Mouse (Mus musculus) limb, embryonic 14.5 days (tissue): ENCODE results near the gene Mchr1. TPM values are rescaled to one million over a fixed set of nuclear protein-coding genes. Genes with fewer than 3 reads are reported as not detected.
A peak's percentile ranks its signal among the peaks of the same experiment; 100 is the strongest.

Experiments used
- ATAC-seq: fragments of 200-750 bp; cut with Nextera tagmentation; 2 replicates; pipeline ENCODE4 v1.8.0; 2017; ENCODE audit warnings: low read depth, moderate number of reproducible peaks, moderate TSS enrichment; ENCODE audit not compliant: low FRiP score
- DNase-seq: peaks from one replicate; pipeline ENCODE4 v3.0.0-alpha.2; 2015; ENCODE audit warnings: low spot score
- H3K27ac ChIP-seq: fragments of 300-500 bp; sonication (generic); replicated peaks from 2 replicates; pipeline ENCODE4 v1.5.1; 2014; ENCODE audit warnings: low read depth, mild to moderate bottlenecking, low read length, moderate library complexity, mixed read lengths
- H3K27me3 ChIP-seq: fragments of 300-500 bp; sonication (generic); 2 replicates; pipeline ENCODE4 v1.6.1; 2014; ENCODE audit warnings: low read length, mixed read lengths; ENCODE audit not compliant: control insufficient read depth, insufficient read depth
- H3K36me3 ChIP-seq: fragments of 300-500 bp; sonication (generic); 2 replicates; pipeline ENCODE4 v1.6.1; 2014; ENCODE audit warnings: mild to moderate bottlenecking, low read length, moderate library complexity, mixed read lengths; ENCODE audit not compliant: control insufficient read depth, insufficient read depth
- H3K4me1 ChIP-seq: fragments of 300-500 bp; sonication (generic); 2 replicates; pipeline ENCODE4 v1.6.1; 2014; ENCODE audit warnings: antibody characterized with exemption, low read length, mixed read lengths; ENCODE audit not compliant: control insufficient read depth, insufficient read depth
- H3K4me2 ChIP-seq: fragments of 300-500 bp; sonication (generic); replicated peaks from 2 replicates; pipeline ENCODE4 v1.6.1; 2014; ENCODE audit warnings: low read depth, mild to moderate bottlenecking, low read length, moderate library complexity; ENCODE audit not compliant: severe bottlenecking
- H3K4me3 ChIP-seq: fragments of 300-500 bp; sonication (generic); replicated peaks from 2 replicates; pipeline ENCODE4 v1.5.1; 2014; ENCODE audit warnings: low read length
- H3K9ac ChIP-seq: fragments of 300-500 bp; sonication (generic); 2 replicates; pipeline ENCODE4 v1.6.1; 2014; ENCODE audit warnings: mild to moderate bottlenecking, low read depth, low read length, moderate library complexity; ENCODE audit not compliant: severe bottlenecking
- H3K9me3 ChIP-seq: fragments of 300-500 bp; sonication (generic); 2 replicates; pipeline ENCODE4 v1.6.1; 2016; ENCODE audit warnings: low read length; ENCODE audit not compliant: control insufficient read depth
- POLR2A ChIP-seq: fragments of 200-500 bp; IDR thresholded peaks from 2 replicates; pipeline ENCODE4 v1.8.0; 2012; ENCODE audit warnings: inconsistent platforms, mild to moderate bottlenecking, moderate library complexity, borderline replicate concordance; ENCODE audit not compliant: insufficient read depth, insufficient read length; ENCODE audit errors: extremely low read depth
- WGBS: fragments of 180-500 bp; shearing (Covaris S2); extraction: QIAGEN DNeasy Blood & Tissue Kit; methylation state at CpG from one replicate; pipeline ENCODE4 v1.1.7; 2014; 5-methylcytosine and 5-hydroxymethylcytosine counted together
- polyA plus RNA-seq, 2 experiments: library from polyadenylated mRNA; depleted of rRNA in 1 of 2; stranded (reverse) in 1 of 2; unstranded in 1 of 2; fragments of >200 nt; fragmentation: Nextera tagmentation in 1 of 2; extraction: Ambion mirVana in 1 of 2; gene quantifications; 2 replicates each; pipeline versions ENCODE4 v1.2.1 to v1.2.3; 2012 to 2014

Mchr1 gene
- polyA plus RNA-seq (2012; rRNA removed) (1.6 and 1.7 TPM in 2 replicates), polyA plus RNA-seq (2014; fragmentation: Nextera tagmentation; extraction: Ambion mirVana) (0.93 and 1.2 TPM in 2 replicates)

DNA sequence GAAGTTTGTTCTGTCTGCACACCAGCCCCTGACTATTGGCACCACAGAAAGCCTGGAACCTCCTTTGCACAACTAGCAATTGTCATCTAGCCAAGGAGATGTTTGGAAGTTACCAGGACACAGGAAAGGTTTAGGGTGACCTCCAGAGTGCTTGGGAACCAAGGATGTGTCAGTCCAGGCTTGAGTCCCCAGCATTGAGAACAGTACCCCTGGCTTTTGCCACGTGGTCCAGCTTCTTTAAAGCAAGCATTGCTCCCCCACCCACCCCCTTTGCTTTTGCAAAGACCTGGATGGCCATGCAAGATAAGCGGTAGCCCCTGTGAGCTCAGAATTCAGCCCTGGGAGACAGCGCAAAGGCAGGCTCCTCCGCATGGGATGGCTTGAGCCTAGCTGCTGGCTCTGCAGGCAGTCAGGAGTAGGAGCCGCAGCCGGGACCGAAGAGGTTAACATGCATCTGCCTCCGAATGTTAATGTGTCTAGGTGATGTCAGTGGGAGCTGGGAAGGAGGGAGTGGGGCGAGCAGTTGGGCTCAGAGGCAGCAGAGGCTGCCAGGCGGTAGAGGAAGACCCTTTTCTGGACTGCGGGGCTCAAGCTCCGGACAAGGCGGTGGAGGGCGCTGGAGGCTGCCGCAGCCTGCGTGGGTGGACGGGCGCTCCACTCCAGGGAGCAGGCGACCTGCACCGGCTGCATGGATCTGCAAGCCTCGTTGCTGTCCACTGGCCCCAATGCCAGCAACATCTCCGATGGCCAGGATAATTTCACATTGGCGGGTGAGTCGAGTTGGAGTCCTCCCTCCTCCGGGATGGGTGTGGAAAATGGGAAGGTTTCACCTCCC, at the start of gene Mchr1:
Gene Mchr1 (plus strand): TSS at position 414 of the 835 bp plus-strand sequence.
- no peak within 1 kb of the TSS for H3K27ac ChIP-seq
- no peaks in the 10 kb centered on the region for H3K9me3 ChIP-seq
- no peak for TF ChIP-seq POLR2A
- peaks cover 5% of the 10 kb centered on the region; the same call in 1 of the 2 replicates for H3K4me1 ChIP-seq
- 1% methylated on average over 23 of the region's 25 CpGs for WGBS
- peak within 1 kb of the TSS; percentile 54 for H3K9ac ChIP-seq
- ATAC-seq (peak; percentile 78), DNase-seq (peak; percentile 62)
- peak within 1 kb of the TSS; percentile 41 for H3K4me3 ChIP-seq
- H3K36me3 ChIP-seq = no peaks in the 10 kb centered on the region
- H3K27me3 ChIP-seq = no peaks in the 10 kb centered on the region
- peak within 1 kb of the TSS; percentile 80 for H3K4me2 ChIP-seq

DNA sequence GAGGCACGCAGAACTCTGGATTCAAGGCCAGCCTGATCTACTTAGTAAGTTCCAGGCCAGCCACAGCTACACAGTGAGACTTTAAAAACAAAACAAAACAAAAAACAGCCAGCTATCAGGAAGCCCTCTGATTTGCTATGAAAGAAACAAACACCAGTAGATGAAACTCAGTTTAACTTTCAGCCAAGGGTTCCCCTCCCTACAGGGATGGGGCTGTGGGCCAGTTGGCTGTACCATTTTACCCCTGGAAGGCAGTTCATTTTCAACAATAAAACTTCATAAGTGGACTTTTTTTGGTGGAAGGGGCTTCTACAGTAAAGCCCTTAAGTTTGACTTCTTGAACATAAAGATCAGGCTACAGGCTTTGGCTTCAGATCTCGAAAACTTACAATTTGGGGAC, 46.2 kb upstream of the Mchr1 start:
- ATAC-seq (no peak), DNase-seq (no peak)
- peak overlapping the region; percentile 80 for H3K4me2 ChIP-seq
- no peak overlapping the region for H3K27ac ChIP-seq
- H3K9ac ChIP-seq = no peak overlapping the region
- peaks cover 19% of the 10 kb centered on the region for H3K4me1 ChIP-seq
- H3K4me3 ChIP-seq = peak overlapping the region; percentile 96; the same call in 1 of the 2 replicates
- TF ChIP-seq POLR2A = no peak
- WGBS = 84% methylated on average over 2 of the region's 2 CpGs
- H3K9me3 ChIP-seq = no peaks in the 10 kb centered on the region
- H3K36me3 ChIP-seq = no peaks in the 10 kb centered on the region
- no peaks in the 10 kb centered on the region for H3K27me3 ChIP-seq

DNA sequence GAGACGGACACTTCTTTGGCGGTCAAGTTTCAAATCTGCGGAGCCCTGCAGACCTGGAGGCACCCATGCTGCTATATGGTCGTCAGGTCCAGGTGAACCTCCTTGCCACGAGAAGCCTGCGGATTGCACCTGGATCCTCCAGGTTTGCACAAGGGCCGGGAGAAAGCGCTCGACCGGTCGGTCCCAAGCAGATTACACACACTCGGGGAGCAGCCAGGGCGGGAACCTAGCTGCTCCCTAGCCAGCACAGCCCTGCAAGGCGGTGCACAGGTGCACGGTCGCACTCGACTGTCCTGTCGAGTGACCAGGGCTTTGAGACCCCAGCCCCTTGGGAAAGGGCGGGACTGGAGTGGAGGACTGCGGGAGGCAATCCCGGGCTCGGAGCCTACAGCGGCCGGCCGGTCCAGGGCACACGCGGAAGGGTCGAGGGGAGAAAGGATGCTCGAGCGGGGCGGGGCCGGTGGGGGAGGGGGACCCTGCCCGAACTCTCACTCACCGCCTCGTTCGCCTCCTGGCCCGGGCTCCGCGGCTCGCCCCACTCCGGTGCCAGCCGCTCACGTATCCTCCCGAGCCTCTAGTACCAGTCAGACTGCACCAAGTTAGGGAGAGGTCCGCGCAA, 45.2 kb upstream of the Mchr1 start:
- Histone ChIP-seq H3K4me1 (peaks cover 19% of the 10 kb centered on the region), H3K4me3 (peak overlapping the region; percentile 96), H3K4me2 (peak overlapping the region; percentile 80), H3K27me3 (no peaks in the 10 kb centered on the region), H3K36me3 (no peaks in the 10 kb centered on the region), H3K9ac (peak overlapping the region; percentile 80), H3K9me3 (no peaks in the 10 kb centered on the region), H3K27ac (peak overlapping the region; percentile 28; the same call in 1 of the 2 replicates)
- TF ChIP-seq POLR2A = no peak
- peak; percentile 33 for ATAC-seq
- under 1% methylated on average over 37 of the region's 46 CpGs for WGBS
- peak; percentile 43 for DNase-seq

DNA sequence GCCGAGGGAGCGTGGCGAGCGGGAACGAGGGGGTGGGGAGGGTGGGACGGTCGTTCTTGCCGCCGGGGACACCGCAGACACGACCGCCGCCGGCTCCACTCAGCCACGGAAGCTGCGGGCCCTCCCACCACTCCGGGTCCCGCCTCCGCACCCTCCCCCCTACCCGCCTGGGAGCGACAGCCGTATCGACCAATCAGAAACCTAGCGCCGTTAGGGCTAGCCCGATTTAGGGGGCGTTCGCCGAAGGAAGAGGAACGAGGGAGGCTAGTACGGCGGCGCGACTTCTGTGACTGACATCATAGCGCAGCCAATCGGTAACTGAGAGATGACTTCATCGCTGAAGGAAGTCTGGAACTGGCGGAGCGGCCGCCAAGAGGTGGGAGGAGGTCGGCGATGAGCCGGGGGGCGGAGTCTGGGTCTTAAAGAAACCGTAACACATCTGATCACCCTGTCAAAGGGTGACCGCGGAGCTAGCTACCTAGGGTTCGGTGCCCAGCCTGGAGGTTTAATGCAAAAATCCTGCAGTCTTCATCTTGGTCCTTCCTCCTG, 44.6 kb upstream of the Mchr1 start, which contains the start of gene Mrtfa:
Gene Mrtfa (minus strand): TSS at position 128 of the 549 bp plus-strand sequence.
- peak; percentile 99 for DNase-seq

DNA sequence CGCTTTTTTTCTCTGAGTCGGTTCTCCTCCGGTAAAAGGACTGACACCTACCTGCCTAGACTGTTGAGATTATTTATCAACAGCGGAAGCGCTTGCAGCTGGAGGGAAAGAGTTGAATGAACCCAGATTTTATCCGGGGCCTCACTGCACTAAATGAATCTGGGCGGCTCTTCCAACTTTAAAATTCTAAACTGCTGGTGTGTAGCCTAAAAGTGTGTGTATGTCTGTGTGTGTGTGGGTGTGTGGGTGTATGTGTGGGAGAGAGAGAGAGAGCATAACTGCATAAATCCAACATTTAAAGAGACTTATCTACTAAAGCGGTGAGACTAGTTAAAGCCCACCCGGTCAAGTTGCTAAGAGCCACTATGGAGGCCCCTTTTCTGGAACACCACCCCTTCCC, 44.0 kb upstream of the Mchr1 start:
- no peaks in the 10 kb centered on the region for H3K9me3 ChIP-seq
- peak overlapping the region; percentile 52 for H3K9ac ChIP-seq
- no peak for TF ChIP-seq POLR2A
- no peaks in the 10 kb centered on the region for H3K36me3 ChIP-seq
- H3K27me3 ChIP-seq = no peaks in the 10 kb centered on the region
- H3K4me1 ChIP-seq = peaks cover 19% of the 10 kb centered on the region
- ATAC-seq (no peak), DNase-seq (peak; percentile 21)
- peak overlapping the region; percentile 96 for H3K4me3 ChIP-seq
- WGBS = 24% methylated on average over 9 of the region's 9 CpGs
- H3K27ac ChIP-seq = peak overlapping the region; percentile 53; the same call in 1 of the 2 replicates
- peak overlapping the region; percentile 62 for H3K4me2 ChIP-seq

More for the DNA sequence above, 44.6 kb upstream of the Mchr1 start, which contains the start of gene Mrtfa:
- under 1% methylated on average over 39 of the region's 48 CpGs for WGBS
- Histone ChIP-seq H3K9ac (peak within 1 kb of the TSS; percentile 80), H3K36me3 (no peaks in the 10 kb centered on the region), H3K4me3 (peak within 1 kb of the TSS; percentile 96), H3K27me3 (no peaks in the 10 kb centered on the region), H3K4me2 (peak within 1 kb of the TSS; percentile 80), H3K4me1 (peaks cover 19% of the 10 kb centered on the region), H3K27ac (peak within 1 kb of the TSS; percentile 53; the same call in 1 of the 2 replicates), H3K9me3 (no peaks in the 10 kb centered on the region)
- ATAC-seq = peak; percentile 99
- peak; percentile 45; the same call in 1 of the 2 replicates for TF ChIP-seq POLR2A
